Mouse (Mus musculus) hindbrain, embryonic 16.5 days (tissue): ENCODE data around the gene Noc2l. TPM values are rescaled to one million over a fixed set of nuclear protein-coding genes. Genes with fewer than 3 reads are reported as not detected.

Experiments
- ATAC-seq: fragments of 200-750 bp; cut with Nextera tagmentation; 2 replicates; pipeline ENCODE4 v1.8.0; 2017; ENCODE audit warnings: moderate TSS enrichment, moderate library complexity
- H3K27ac ChIP-seq: fragments of 300-500 bp; sonication (generic); 2 replicates; pipeline ENCODE4 v1.5.1; 2014; ENCODE audit warnings: low read depth, mild to moderate bottlenecking, control low read depth, low read length, moderate library complexity
- H3K27me3 ChIP-seq: fragments of 300-500 bp; sonication (generic); replicated peaks from 2 replicates; pipeline ENCODE4 v1.6.1; 2014; ENCODE audit warnings: low read length; ENCODE audit not compliant: control insufficient read depth, insufficient read depth
- H3K36me3 ChIP-seq: fragments of 300-500 bp; sonication (generic); 2 replicates; pipeline ENCODE4 v1.6.1; 2014; ENCODE audit warnings: mild to moderate bottlenecking, low read length, moderate library complexity, mixed read lengths; ENCODE audit not compliant: control insufficient read depth, insufficient read depth
- H3K4me1 ChIP-seq: fragments of 300-500 bp; sonication (generic); 2 replicates; pipeline ENCODE4 v1.6.1; 2014; ENCODE audit warnings: low read depth, low read length; ENCODE audit not compliant: control insufficient read depth, insufficient read depth
- H3K4me2 ChIP-seq: fragments of 300-500 bp; sonication (generic); 2 replicates; pipeline ENCODE4 v1.6.1; 2014; ENCODE audit warnings: mild to moderate bottlenecking, low read length, control low read depth, moderate library complexity
- H3K4me3 ChIP-seq: fragments of 300-500 bp; sonication (generic); 2 replicates; pipeline ENCODE4 v1.5.1; 2014; ENCODE audit warnings: mild to moderate bottlenecking, low read length, control low read depth, moderate library complexity
- H3K9ac ChIP-seq: fragments of 300-500 bp; sonication (generic); 2 replicates; pipeline ENCODE4 v1.6.1; 2014; ENCODE audit warnings: low read depth, mild to moderate bottlenecking, control low read depth, low read length, moderate library complexity
- H3K9me3 ChIP-seq: fragments of 300-500 bp; sonication (generic); 2 replicates; pipeline ENCODE4 v1.6.1; 2014; ENCODE audit warnings: mild to moderate bottlenecking, low read length, moderate library complexity; ENCODE audit not compliant: control insufficient read depth
- WGBS: fragments of 180-500 bp; shearing (Covaris S2); extraction: QIAGEN DNeasy Blood & Tissue Kit; methylation state at CpG from one replicate; pipeline ENCODE4 v1.1.7; 2014; 5-methylcytosine and 5-hydroxymethylcytosine counted together
- microRNA-seq: library from miRNA; unstranded; fragments of <30 nt; microRNA quantifications from one replicate; pipeline ENCODE4, GENCODE M21; 2017
- polyA plus RNA-seq: library from polyadenylated mRNA; unstranded; fragments of >200 nt; fragmentation: Nextera tagmentation; extraction: Ambion mirVana; gene quantifications from 2 replicates; pipeline ENCODE4 v1.2.1, GENCODE M21; 2015

Noc2l gene
- polyA plus RNA-seq, 1 experiment from 2014 or later = 43.2 TPM

GRCm38 (mm10) chr4:156254361-156255077 lies 18.7 kb downstream of the Noc2l start:
- H3K9me3 ChIP-seq = no peaks in the 10 kb centered on the region
- H3K36me3 ChIP-seq = no peaks in the 10 kb centered on the region
- H3K4me1 ChIP-seq = peaks cover 8% of the 10 kb centered on the region; the same call in 1 of the 2 replicates
- no peak overlapping the region for H3K27ac ChIP-seq
- peaks cover 12% of the 10 kb centered on the region for H3K27me3 ChIP-seq
- H3K9ac ChIP-seq = peak overlapping the region; percentile 29; the same call in 1 of the 2 replicates
- H3K4me2 ChIP-seq = peak overlapping the region; percentile 45
- H3K4me3 ChIP-seq = peak overlapping the region; percentile 21
- WGBS = 2% methylated on average over 25 of the region's 30 CpGs
- peak; percentile 70 for ATAC-seq

GRCm38 (mm10) chr4:156255078-156255839 lies 19.4 kb downstream of the Noc2l start, which contains the start of gene Samd11:
TSS of gene Samd11 (minus strand) at chr4:156255657.
- WGBS = 4% methylated on average over 26 of the region's 26 CpGs
- Histone ChIP-seq H3K9me3 (no peaks in the 10 kb centered on the region), H3K36me3 (no peaks in the 10 kb centered on the region), H3K4me3 (peak within 1 kb of the TSS; percentile 21), H3K4me1 (peaks cover 8% of the 10 kb centered on the region; the same call in 1 of the 2 replicates), H3K27ac (no peak within 1 kb of the TSS), H3K4me2 (peak within 1 kb of the TSS; percentile 45), H3K27me3 (peaks cover 12% of the 10 kb centered on the region), H3K9ac (peak within 1 kb of the TSS; percentile 29; the same call in 1 of the 2 replicates)
- ATAC-seq = peak; percentile 62

Small RNA genes within 50 kb of the gene (microRNA-seq; reads per million reads assigned to microRNA genes)
- gene Mir7658 = 1.2 reads per million

Other genes with a start within 250 kb of the Noc2l start
- 35.5 and 35.7 TPM in 2 replicates for gene B3galt6, start 243.4 kb upstream of the Noc2l start, polyA plus RNA-seq
- gene Sdf4, start 243.1 kb upstream of the Noc2l start, polyA plus RNA-seq = 120 and 124 TPM in 2 replicates
- 0.64 TPM in 1 of 2 replicates, not detected in the other for gene Tnfrsf4, start 222.2 kb upstream of the Noc2l start, polyA plus RNA-seq
- gene Tnfrsf18, start 209.8 kb upstream of the Noc2l start, polyA plus RNA-seq = 1.7 and 1.8 TPM in 2 replicates
- not detected in 2 replicates for gene Ttll10, start 176.6 kb upstream of the Noc2l start, polyA plus RNA-seq
- 28.0 and 31.3 TPM in 2 replicates for gene 9430015G10Rik, start 126.0 kb upstream of the Noc2l start, polyA plus RNA-seq
- 0.40 and 0.52 TPM in 2 replicates for gene Rnf223, start 105.5 kb upstream of the Noc2l start, polyA plus RNA-seq
- 94.4 and 118 TPM in 2 replicates for gene Agrn, start 38.5 kb upstream of the Noc2l start, polyA plus RNA-seq
- gene Isg15, start 35.2 kb upstream of the Noc2l start, polyA plus RNA-seq = 1.4 and 1.8 TPM in 2 replicates
- gene AW011738, start 32.7 kb upstream of the Noc2l start, polyA plus RNA-seq = 3.7 and 5.3 TPM in 2 replicates
- gene Perm1, start 20.1 kb upstream of the Noc2l start, polyA plus RNA-seq = 2.2 and 2.4 TPM in 2 replicates
- gene Plekhn1, start 1.2 kb upstream of the Noc2l start, polyA plus RNA-seq = 26.2 and 29.2 TPM in 2 replicates
- gene Samd11, start 19.6 kb downstream of the Noc2l start, polyA plus RNA-seq = 1.9 and 2.0 TPM in 2 replicates
- not detected in 2 replicates for gene Vmn2r-ps159, start 95.1 kb downstream of the Noc2l start, polyA plus RNA-seq